ENCODE assay signal across 17 mouse cellular contexts in the genomic region with DNA sequence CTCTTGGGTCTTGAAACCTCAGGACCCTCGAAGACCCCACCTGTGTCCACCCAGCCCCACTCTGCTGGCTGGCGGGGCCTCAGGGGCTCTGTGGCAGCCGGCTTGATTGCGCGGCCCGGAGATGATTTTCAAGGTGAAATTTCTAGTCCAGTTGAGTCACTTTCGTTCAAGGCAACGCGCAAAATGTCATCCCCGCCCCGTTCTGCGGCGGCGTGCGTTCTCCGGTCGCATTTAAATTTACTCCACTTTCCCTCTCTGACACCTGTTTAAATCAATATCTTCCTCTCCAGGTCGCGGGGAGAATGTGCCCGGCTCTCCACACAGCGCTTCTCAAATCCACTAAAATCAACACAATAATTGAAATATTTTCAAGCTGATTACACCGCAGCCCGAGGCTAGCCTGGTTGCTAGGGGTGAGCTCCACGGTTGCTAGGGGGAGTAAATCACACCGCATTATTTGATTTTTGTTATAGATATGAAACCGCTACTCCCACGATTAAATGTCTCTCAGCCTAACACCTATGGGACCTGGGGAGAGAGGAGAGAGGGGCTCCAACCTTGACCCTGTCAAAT. TPM values are rescaled to one million over a fixed set of nuclear protein-coding genes. Genes with fewer than 3 reads are reported as not detected.
DNase-seq lines count a peak whose midpoint lies in the region; ATAC-seq lines count a peak whose summit lies in the region.
"Had no signal": no experiment of that assay in that cellular context is flagged by ENCODE, and none has a peak within 500 bp of the region (broad histone marks: within the 10 kb centered on the region; RNA-seq: fewer than 3 reads in every experiment).

No protein-coding gene starts in this region.

- H3K4me3 ChIP-seq in forebrain, embryonic 13.5 days = no peak overlapping the region
- no peak overlapping the region; the same call in 1 of the 2 replicates for H3K4me3 ChIP-seq in forebrain, embryonic 10.5 days
- H3K4me3 ChIP-seq in hindbrain, embryonic 16.5 days (ENCODE audit: low read length) = no peak overlapping the region
- H3K4me3 ChIP-seq: liver, embryonic 15.5 days had no signal

- peaks cover 74% of the 10 kb centered on the region for H3K27me3 ChIP-seq in forebrain, embryonic 13.5 days
- H3K27me3 ChIP-seq in forebrain, embryonic 10.5 days (ENCODE audit: poor library complexity, severe bottlenecking) = peaks cover 79% of the 10 kb centered on the region
- peaks cover 6% of the 10 kb centered on the region for H3K27me3 ChIP-seq in hindbrain, embryonic 16.5 days (replicated peaks; ENCODE audit: control insufficient read depth, insufficient read depth, low read length)

- DNase-seq in forebrain, embryonic 10.5 days (ENCODE audit: extremely low spot score, low spot score) = no peak
- DNase-seq in retina, postnatal 1 day = peak; percentile 40
- no peak for DNase-seq in retina, embryonic 14.5 days (ENCODE audit: low spot score)
- DNase-seq in thymus, postnatal 4 days = no peak
- no peak for DNase-seq in B cell, adult 2 months
- DNase-seq: cerebellum, postnatal 14 days; heart, postnatal 36 days; kidney, postnatal 14 days; layer of hippocampus, postnatal 36 days; thymus, adult 2 months had no signal

- no peak overlapping the region for H3K27ac ChIP-seq in forebrain, embryonic 13.5 days
- no peak overlapping the region for H3K27ac ChIP-seq in forebrain, embryonic 10.5 days
- 0 out of 2 replicates have a peak overlapping the region, but pooled peaks have one; percentile 27 for H3K27ac ChIP-seq in hindbrain, embryonic 16.5 days (ENCODE audit: low read depth, low read length)
- H3K27ac ChIP-seq: liver, embryonic 15.5 days; macrophage had no signal

- no peak for ATAC-seq in forebrain, embryonic 13.5 days
- ATAC-seq in hindbrain, embryonic 16.5 days = 0 out of 2 replicates have a peak, but pooled peaks have one; percentile 18
- no peak for ATAC-seq in erythroid progenitor cell, adult 5-6 weeks (replicated peaks; ENCODE audit: low FRiP score, poor library complexity, severe bottlenecking)

- WGBS in forebrain, embryonic 13.5 days = 29% methylated on average over 27 of the region's 27 CpGs
- WGBS in forebrain, embryonic 10.5 days = 42% methylated on average over 27 of the region's 27 CpGs
- 23% methylated on average over 27 of the region's 27 CpGs for WGBS in hindbrain, embryonic 16.5 days

- no peaks in the 10 kb centered on the region for H3K36me3 ChIP-seq in forebrain, embryonic 13.5 days (ENCODE audit: poor library complexity, severe bottlenecking)
- no peaks in the 10 kb centered on the region for H3K36me3 ChIP-seq in forebrain, embryonic 10.5 days (replicated peaks)
- no peaks in the 10 kb centered on the region for H3K36me3 ChIP-seq in hindbrain, embryonic 16.5 days (ENCODE audit: control insufficient read depth, insufficient read depth, low read length)
- H3K36me3 ChIP-seq: liver, embryonic 15.5 days had no signal

- H3K9ac ChIP-seq in forebrain, embryonic 13.5 days = no peak overlapping the region
- H3K9ac ChIP-seq in hindbrain, embryonic 16.5 days (ENCODE audit: low read depth, low read length) = peak overlapping the region; percentile 1; the same call in 1 of the 2 replicates
- H3K9ac ChIP-seq: liver, embryonic 15.5 days had no signal

- peaks cover 4% of the 10 kb centered on the region; the same call in 1 of the 2 replicates for H3K9me3 ChIP-seq in forebrain, embryonic 13.5 days (replicated peaks)
- H3K9me3 ChIP-seq in forebrain, embryonic 10.5 days = peaks cover 11% of the 10 kb centered on the region; the same call in 1 of the 2 replicates
- H3K9me3 ChIP-seq in hindbrain, embryonic 16.5 days (ENCODE audit: control insufficient read depth, low read length) = no peaks in the 10 kb centered on the region; the same call in 1 of the 2 replicates
- H3K9me3 ChIP-seq: liver, embryonic 15.5 days had no signal

- peaks cover 31% of the 10 kb centered on the region for H3K4me1 ChIP-seq in forebrain, embryonic 13.5 days
- peaks cover 40% of the 10 kb centered on the region for H3K4me1 ChIP-seq in forebrain, embryonic 10.5 days
- peaks cover 17% of the 10 kb centered on the region for H3K4me1 ChIP-seq in hindbrain, embryonic 16.5 days (ENCODE audit: control insufficient read depth, insufficient read depth, low read depth, low read length)
- H3K4me1 ChIP-seq: liver, embryonic 15.5 days had no signal

- H3K4me2 ChIP-seq in forebrain, embryonic 13.5 days = peak overlapping the region; percentile 18
- H3K4me2 ChIP-seq in hindbrain, embryonic 16.5 days (ENCODE audit: low read length) = peak overlapping the region; percentile 11
- H3K4me2 ChIP-seq: liver, embryonic 15.5 days had no signal

RNA-seq across cellular contexts. Expression of gene Uncx, which starts 37.0 kb away (rescaled TPM):
- polyA plus RNA-seq in forebrain, embryonic 13.5 days (2015; fragmentation: Nextera tagmentation; extraction: Ambion mirVana) = 8.5 and 18.1 TPM in 2 replicates
- polyA plus RNA-seq in forebrain, embryonic 10.5 days (2016; fragmentation: Nextera tagmentation; extraction: Ambion mirVana) = 7.7 and 9.4 TPM in 2 replicates
- polyA plus RNA-seq in hindbrain, embryonic 16.5 days (2015; fragmentation: Nextera tagmentation; extraction: Ambion mirVana) = 24.9 and 26.7 TPM in 2 replicates
- total RNA-seq in erythroid progenitor cell, adult 5-6 weeks (2015; ENCODE audit: low replicate concordance) = not detected in 2 replicates
- not detected in 2 replicates for total RNA-seq in erythroid progenitor cell, adult 5-6 weeks (2017; ENCODE audit: low replicate concordance)
- total RNA-seq: ES-E14; heart, adult 8-10 months; heart, postnatal 36 days had no signal
- polyA plus RNA-seq: liver, embryonic 15.5 days; macrophage had no signal
